Mouse (Mus musculus) liver, postnatal 0 days (tissue): ENCODE measurements around the gene Scn1b.

Experiments used
- CTCF ChIP-seq: sonication (generic); IDR thresholded peaks from 2 replicates; pipeline ENCODE4 v1.5.1; 2016; ENCODE audit warnings: antibody characterized with exemption, low read depth
- EP300 ChIP-seq: IDR thresholded peaks from 2 replicates; pipeline ENCODE4 v1.6.1; 2016; ENCODE audit warnings: antibody characterized with exemption, low read depth, mild to moderate bottlenecking

DNA sequence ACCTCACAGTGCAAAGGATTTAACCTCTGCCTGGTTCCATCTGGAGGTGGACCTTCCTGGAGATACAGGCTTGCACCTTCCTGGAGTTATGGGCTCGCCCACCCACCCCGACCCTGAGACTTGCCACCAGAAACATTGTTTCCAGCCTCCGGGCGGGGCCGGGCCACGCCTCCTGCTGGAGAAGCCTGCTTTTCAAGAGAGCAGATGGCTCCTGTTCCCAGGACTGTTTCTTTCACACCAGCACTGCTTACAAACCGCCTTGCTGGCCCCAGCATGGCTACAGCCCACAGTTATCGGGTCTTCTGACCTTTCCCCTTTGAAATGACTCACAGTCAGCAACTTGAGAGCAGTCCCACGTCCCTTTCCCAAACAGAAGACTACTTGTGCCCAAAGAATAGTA, 54.5 kb downstream of the Scn1b start:
- TF ChIP-seq CTCF (no peak), EP300 (no peak)
